Mouse (Mus musculus): ENCODE data around the gene Pfn1. TPM values are rescaled to one million over a fixed set of nuclear protein-coding genes. Genes with fewer than 3 reads are reported as not detected.

Gene Pfn1
- total RNA-seq, 2 experiments from 2014 or later: 346 to 373 TPM

DNA sequence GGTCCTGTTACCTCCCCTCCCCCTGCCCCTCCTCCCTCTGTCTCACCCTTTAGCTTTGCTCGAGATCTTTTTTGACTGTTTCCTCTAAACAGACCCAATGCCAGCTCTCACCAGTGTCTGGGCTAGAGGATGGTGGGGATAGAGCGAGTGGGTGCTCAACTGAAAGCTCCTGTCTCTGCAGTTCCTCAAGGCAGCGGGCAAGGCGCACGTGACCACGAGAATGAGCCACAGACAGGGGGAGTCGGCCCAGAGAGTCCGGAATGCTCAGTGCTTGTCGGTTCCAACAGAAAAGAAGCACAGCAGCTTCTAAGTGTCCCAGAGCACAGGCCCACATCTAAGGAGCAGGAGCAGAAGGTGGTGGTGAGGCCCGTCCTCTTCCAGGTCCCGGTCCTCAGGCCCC is 20.1 kb upstream of the Pfn1 start:
- DNase-seq: no peak

DNA sequence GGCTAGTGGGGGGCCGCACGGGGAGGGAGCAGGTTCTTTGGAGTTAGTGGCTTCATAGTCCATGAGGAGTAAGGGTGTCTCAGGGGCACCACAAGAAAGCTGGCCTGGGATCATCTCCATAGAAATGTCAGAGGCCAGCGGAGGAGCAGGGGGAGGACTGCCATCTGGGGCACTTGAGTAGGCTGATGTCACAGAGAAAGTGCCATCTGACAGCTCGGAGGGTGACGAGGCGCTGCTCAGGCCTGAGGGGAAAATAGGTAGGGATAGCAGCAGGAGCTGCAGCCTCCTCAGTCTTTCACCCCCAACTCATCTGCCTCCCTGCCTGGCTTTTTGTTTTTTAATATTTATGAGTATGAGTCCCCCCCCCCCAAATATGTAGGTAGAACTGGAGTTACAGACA is 19.6 kb upstream of the Pfn1 start:
- no peak for DNase-seq

DNA sequence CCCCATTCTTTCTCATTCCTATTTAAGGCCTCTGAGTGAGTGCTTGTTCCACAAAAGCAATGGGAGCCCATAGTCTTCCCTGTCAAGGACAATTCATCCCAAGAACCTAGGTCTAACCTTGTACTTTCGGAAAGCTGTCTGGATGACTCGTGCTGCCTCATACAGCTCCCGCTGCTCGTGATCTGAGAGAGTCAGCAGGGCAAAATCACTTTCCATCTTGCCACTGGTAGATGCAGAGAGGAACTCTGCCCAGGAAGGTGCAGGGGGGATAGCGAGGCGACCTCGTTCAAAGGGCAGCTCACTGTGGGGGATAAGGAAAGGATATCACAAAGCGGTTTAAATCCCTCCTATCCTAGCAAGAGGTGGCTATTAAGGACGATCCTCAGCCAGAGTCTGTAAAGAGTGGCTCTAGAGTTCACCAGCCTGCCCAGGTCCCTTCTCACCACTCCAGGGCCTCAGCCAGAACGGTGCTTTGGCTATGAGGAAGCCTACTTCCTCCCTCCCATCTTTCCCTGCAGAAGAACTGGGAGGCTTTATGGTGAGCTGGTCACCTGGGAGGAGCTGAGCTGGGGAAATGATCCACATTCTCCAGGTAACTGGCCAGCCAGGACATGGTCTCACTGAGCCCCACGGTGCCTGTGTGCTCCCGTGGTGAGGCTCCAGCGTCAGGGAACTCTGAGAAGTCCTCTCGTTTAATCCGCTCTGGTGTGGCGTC is 17.0 kb upstream of the Pfn1 start:
- DNase-seq: no peak

DNA sequence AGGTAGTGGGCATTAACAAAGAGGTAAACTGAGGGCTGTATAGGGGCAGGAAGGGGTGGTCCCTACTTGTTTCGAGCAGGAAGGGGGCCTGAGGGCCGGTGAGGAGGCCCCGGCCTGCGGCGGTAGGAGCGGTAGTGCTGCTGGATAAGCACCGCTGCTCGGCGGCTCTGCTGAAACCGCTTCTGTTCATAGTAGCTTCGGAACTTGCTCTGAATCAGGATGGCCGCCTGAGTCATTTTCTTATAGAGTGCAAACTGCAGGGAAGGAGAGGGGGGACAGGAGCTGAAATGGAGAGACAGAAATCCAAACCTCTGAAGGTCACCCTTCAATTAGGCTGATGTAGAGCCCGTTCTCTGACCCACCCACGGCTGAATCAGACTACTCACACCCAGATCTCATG is 16.0 kb upstream of the Pfn1 start:
- no peak for DNase-seq

- peak; percentile 62 to 69 for DNase-seq
These were observed 15.3 kb upstream of the Pfn1 start for GRCm38 (mm10) chr11:70669582-70670345.

GRCm38 (mm10) chr11:70668771-70669505 is 14.5 kb upstream of the Pfn1 start, which contains the start of gene Spag7:
Gene Spag7, minus strand, starts transcription at chr11:70669416.
- DNase-seq: peak; percentile 96 to 97

- no peak for DNase-seq
These were observed 13.9 kb upstream of the Pfn1 start for GRCm38 (mm10) chr11:70668335-70668770.

- no peak for DNase-seq
These were observed 13.1 kb upstream of the Pfn1 start for GRCm38 (mm10) chr11:70667271-70668150.

DNA sequence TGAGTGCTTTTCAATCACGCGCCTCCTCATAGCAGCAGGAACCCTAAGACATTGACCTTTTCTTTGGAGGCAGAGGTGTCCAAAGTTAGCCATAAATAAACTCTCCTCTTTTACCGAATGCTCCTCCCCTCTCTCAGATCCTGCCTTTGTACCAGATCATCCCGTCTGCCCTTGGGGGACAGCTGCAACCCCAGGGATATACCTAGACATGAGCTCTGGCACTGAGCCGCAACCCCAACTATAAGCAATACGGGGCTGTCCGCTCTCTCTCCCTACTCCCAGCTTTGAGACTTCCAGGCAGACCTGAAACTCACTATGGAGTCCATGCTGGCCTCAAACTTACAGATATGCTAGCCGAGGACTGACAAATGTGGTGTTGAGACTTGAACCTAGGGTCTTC is 12.2 kb upstream of the Pfn1 start:
- DNase-seq: no peak

GRCm38 (mm10) chr11:70664741-70665140 is 10.3 kb upstream of the Pfn1 start:
- no peak for DNase-seq

GRCm38 (mm10) chr11:70663957-70664356 is 9.5 kb upstream of the Pfn1 start:
- no peak for DNase-seq

- no peak for DNase-seq
These were observed 8.7 kb upstream of the Pfn1 start for GRCm38 (mm10) chr11:70663101-70663500.

GRCm38 (mm10) chr11:70660571-70660970 is 6.1 kb upstream of the Pfn1 start:
- DNase-seq: no peak

- no peak for DNase-seq
These were observed 4.5 kb upstream of the Pfn1 start for GRCm38 (mm10) chr11:70658942-70659341.

DNA sequence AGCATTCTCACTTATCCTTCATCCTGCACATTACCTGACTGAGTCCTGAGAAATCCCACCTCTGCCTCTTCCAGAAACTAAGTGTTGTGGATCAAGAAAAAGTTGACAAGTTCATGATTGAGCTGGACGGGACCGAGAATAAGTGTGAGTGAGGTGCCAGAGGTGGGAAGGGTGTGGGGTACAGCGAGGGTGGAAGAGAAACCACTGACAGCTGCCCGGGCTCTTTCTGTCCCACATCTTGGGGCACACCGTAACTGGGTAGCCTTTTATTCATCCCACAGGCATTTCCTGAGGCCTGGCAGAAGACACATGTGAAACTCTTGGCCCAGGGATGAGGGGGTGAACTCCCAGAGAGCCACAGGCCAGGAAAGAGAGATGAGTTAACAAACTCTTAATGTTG is 4.1 kb upstream of the Pfn1 start:
- no peak for DNase-seq

GRCm38 (mm10) chr11:70657991-70658390 is 3.5 kb upstream of the Pfn1 start:
- DNase-seq: no peak

GRCm38 (mm10) chr11:70657573-70657972 is 3.1 kb upstream of the Pfn1 start:
- DNase-seq: no peak

DNA sequence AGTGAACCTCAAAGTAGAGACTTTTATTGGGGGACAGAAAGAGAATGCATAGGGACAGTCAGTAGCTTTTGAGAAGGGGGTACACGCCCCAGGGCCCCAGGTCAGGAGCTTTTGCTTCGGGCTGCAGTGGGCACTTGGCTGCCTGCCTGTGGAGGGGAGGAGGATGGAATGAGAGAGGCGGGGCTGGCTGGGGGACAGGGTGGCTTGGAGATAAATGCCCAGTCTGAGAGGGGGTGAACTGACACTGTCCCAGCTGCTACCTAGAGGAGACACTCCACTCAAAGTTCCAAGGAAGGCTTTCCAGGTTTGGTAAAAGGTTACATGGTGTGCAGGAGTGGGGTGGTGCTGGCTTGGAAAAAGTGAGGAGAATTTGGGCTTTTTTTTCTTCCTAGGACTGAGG is 2.5 kb upstream of the Pfn1 start, which contains the start of gene Eno3:
Eno3 (plus strand) TSS at position 239 of the 400 bp plus-strand sequence.
- DNase-seq: no peak

GRCm38 (mm10) chr11:70656456-70656927 is 2.0 kb upstream of the Pfn1 start:
- DNase-seq: no peak

GRCm38 (mm10) chr11:70655571-70656455 is 1.4 kb upstream of the Pfn1 start:
- no peak for DNase-seq

Data from layer of hippocampus, postnatal 36 days (tissue).